Mouse (Mus musculus) lung, postnatal 0 days (tissue): ENCODE measurements around the gene Setd3. TPM values are rescaled to one million over a fixed set of nuclear protein-coding genes. Genes with fewer than 3 reads are reported as not detected.
"Not testable (repeated sequence)": the region's sequence is repeated elsewhere in the genome, so short reads cannot be mapped to it uniquely, and the experiment has no call there.

Experiments used
- ATAC-seq: fragments of 200-750 bp; cut with Nextera tagmentation; 2 replicates; pipeline ENCODE4 v1.8.0; 2017; ENCODE audit warnings: moderate library complexity
- DNase-seq: peaks from one replicate; pipeline ENCODE4 v3.0.0-alpha.2; 2016; ENCODE audit warnings: low spot score
- H3K27ac ChIP-seq: fragments of 300-500 bp; sonication (generic); 2 replicates; pipeline ENCODE4 v1.5.1; 2014; ENCODE audit warnings: antibody characterized with exemption, mild to moderate bottlenecking, low read length, mixed read lengths
- H3K27me3 ChIP-seq: fragments of 300-500 bp; sonication (generic); replicated peaks from 2 replicates; pipeline ENCODE4 v1.6.1; 2014; ENCODE audit warnings: low read length, mixed read lengths; ENCODE audit not compliant: insufficient read depth
- H3K36me3 ChIP-seq: fragments of 300-500 bp; sonication (generic); 2 replicates; pipeline ENCODE4 v1.6.1; 2014; ENCODE audit warnings: low read length, mixed read lengths; ENCODE audit not compliant: insufficient read depth
- H3K4me1 ChIP-seq: fragments of 300-500 bp; sonication (generic); 2 replicates; pipeline ENCODE4 v1.6.1; 2014; ENCODE audit warnings: antibody characterized with exemption, low read depth, low read length, mixed read lengths; ENCODE audit not compliant: insufficient read depth
- H3K4me2 ChIP-seq: fragments of 300-500 bp; sonication (generic); replicated peaks from 2 replicates; pipeline ENCODE4 v1.6.1; 2014; ENCODE audit warnings: low read depth, mild to moderate bottlenecking, low read length, moderate library complexity, mixed read lengths
- H3K4me3 ChIP-seq: fragments of 300-500 bp; sonication (generic); 2 replicates; pipeline ENCODE4 v1.5.1; 2014; ENCODE audit warnings: low read depth, low read length
- H3K9ac ChIP-seq: fragments of 300-500 bp; sonication (generic); replicated peaks from 2 replicates; pipeline ENCODE4 v1.6.1; 2014; ENCODE audit warnings: low read depth, mild to moderate bottlenecking
- H3K9me3 ChIP-seq: fragments of 300-500 bp; sonication (generic); 2 replicates; pipeline ENCODE4 v1.6.1; 2016; ENCODE audit warnings: low read length, mixed read lengths
- CTCF ChIP-seq: IDR thresholded peaks from 2 replicates; pipeline ENCODE4 v1.5.1; 2016; ENCODE audit warnings: antibody characterized with exemption, mild to moderate bottlenecking
- EP300 ChIP-seq: IDR thresholded peaks from 2 replicates; pipeline ENCODE4 v1.6.1; 2016; ENCODE audit warnings: antibody characterized with exemption, mild to moderate bottlenecking, control low read depth
- WGBS: fragments of 180-500 bp; shearing (Covaris S2); extraction: QIAGEN DNeasy Blood & Tissue Kit; methylation state at CpG from one replicate; pipeline ENCODE4 v1.1.7; 2014; 5-methylcytosine and 5-hydroxymethylcytosine counted together
- polyA plus RNA-seq: library from polyadenylated mRNA; unstranded; fragments of >200 nt; fragmentation: Nextera tagmentation; extraction: Ambion mirVana; gene quantifications from 2 replicates; pipeline ENCODE4 v1.2.1, GENCODE M21; 2015

Gene Setd3
- polyA plus RNA-seq, 1 experiment from 2014 or later = 60.3 TPM

DNA sequence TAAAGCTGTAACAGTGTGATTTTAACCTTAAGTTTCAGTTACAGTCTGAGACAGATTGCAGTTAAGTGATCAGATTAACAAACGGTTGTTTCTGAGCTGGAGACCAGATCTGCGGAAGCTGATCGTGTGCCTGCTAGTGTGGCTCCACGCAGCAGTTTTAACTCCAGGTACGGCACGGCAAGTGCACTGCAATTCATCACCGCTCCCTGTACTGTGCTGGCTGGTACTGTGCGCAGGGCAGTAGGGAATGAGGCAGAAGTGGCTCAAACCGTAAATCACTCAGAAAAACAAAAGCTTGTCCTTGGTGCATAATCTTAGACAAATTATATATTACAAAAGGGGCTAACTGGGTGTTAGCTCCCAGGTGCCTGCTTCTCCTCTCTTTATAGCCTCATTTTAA, 59.2 kb downstream of the Setd3 start:
- Histone ChIP-seq H3K4me1 (no peaks in the 10 kb centered on the region), H3K27ac (no peak overlapping the region), H3K36me3 (no peaks in the 10 kb centered on the region), H3K27me3 (no peaks in the 10 kb centered on the region), H3K9me3 (no peaks in the 10 kb centered on the region), H3K4me3 (no peak overlapping the region), H3K4me2 (no peak overlapping the region), H3K9ac (no peak overlapping the region)
- no peak for DNase-seq
- ATAC-seq = no peak
- TF ChIP-seq EP300 (no peak), CTCF (no peak)
- 77% methylated on average over 9 of the region's 9 CpGs for WGBS

GRCm38 (mm10) chr12:108118902-108119531, 60.1 kb downstream of the Setd3 start:
- DNase-seq (peak; percentile 65), ATAC-seq (peak; percentile 38; the same call in 1 of the 2 replicates)
- H3K27ac ChIP-seq = no peak overlapping the region
- TF ChIP-seq EP300 = no peak
- peak; percentile 0; the same call in 1 of the 2 replicates for TF ChIP-seq CTCF
- H3K9me3 ChIP-seq = no peaks in the 10 kb centered on the region
- H3K4me2 ChIP-seq = 0 out of 2 replicates have a peak overlapping the region, but pooled peaks have one; percentile 8
- H3K27me3 ChIP-seq = no peaks in the 10 kb centered on the region
- H3K4me1 ChIP-seq = no peaks in the 10 kb centered on the region
- H3K9ac ChIP-seq = no peak overlapping the region
- WGBS = 47% methylated on average over 19 of the region's 19 CpGs
- H3K4me3 ChIP-seq = no peak overlapping the region
- H3K36me3 ChIP-seq = no peaks in the 10 kb centered on the region

DNA sequence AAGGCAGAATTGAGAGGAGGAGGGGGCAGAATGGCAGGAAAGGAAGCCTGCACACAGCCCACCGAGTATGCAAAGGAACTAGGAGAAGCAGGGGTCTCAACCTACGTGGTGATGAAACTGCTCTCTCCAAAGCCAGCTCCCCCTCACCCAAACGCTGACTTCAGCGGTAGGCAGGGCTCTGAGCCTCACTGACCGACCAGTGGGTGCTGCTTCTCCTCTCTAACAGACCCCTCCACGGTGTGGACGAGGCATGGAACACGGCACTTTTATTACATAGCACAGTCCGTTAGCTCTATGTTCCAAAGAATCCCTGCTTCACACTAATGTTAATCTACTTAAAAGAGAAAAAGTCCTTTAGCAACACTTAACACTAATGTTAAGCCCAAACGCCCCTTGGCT, 60.6 kb downstream of the Setd3 start:
- ATAC-seq (0 out of 2 replicates have a peak, but pooled peaks have one; percentile 4), DNase-seq (no peak)
- WGBS = 49% methylated on average over 10 of the region's 10 CpGs
- H3K27me3 ChIP-seq = no peaks in the 10 kb centered on the region
- no peaks in the 10 kb centered on the region for H3K36me3 ChIP-seq
- H3K4me1 ChIP-seq = no peaks in the 10 kb centered on the region
- no peak for TF ChIP-seq EP300
- no peak for TF ChIP-seq CTCF
- H3K27ac ChIP-seq = no peak overlapping the region
- no peak overlapping the region for H3K9ac ChIP-seq
- no peak overlapping the region for H3K4me3 ChIP-seq
- H3K9me3 ChIP-seq = no peaks in the 10 kb centered on the region
- H3K4me2 ChIP-seq = 0 out of 2 replicates have a peak overlapping the region, but pooled peaks have one; percentile 8

DNA sequence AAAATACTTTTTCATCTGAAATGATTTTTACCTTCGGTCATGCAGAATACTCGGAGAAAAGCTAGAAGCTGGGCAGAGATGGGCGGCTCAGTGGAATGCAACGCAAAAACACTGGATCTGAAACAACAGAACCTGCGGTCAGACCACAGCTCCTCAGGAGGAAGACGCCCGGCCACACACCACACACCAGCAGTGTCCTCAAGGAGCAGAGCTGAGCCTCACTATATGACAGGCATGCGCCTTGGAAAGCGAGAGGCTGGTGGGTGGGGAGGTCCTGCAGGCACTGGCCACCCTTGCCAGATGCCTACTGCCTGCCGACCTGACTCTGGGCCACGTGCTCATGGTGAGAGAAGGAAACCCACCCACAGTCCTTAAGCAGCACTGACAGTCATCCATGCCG, 67.9 kb downstream of the Setd3 start:
- WGBS = 78% methylated on average over 12 of the region's 12 CpGs
- H3K9me3 ChIP-seq = no peaks in the 10 kb centered on the region
- no peak overlapping the region for H3K9ac ChIP-seq
- no peak for TF ChIP-seq CTCF
- TF ChIP-seq EP300 = no peak
- H3K4me3 ChIP-seq = no peak overlapping the region
- no peaks in the 10 kb centered on the region for H3K4me1 ChIP-seq
- no peaks in the 10 kb centered on the region for H3K27me3 ChIP-seq
- DNase-seq = no peak
- no peaks in the 10 kb centered on the region; the same call in 1 of the 2 replicates for H3K36me3 ChIP-seq
- H3K4me2 ChIP-seq = no peak overlapping the region
- no peak overlapping the region for H3K27ac ChIP-seq
- ATAC-seq = no peak

DNA sequence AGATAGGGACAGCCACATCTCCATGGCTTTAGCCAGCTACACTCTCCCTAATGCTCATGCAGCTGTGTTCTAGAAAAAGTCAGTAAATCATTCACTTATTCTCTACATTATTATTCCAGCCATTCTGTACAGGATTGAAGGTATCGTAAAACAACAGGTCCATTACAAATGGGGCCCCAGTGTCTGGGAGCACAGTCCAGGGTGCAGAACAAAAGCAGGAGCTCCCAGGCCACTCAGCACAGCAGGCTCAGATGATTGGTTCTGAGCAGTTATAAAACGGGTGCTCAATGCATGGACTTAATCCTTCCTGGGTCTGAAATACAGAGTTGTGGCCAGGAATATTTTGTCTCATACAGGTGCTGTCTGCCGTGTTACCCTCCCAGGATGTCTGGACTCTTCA, 68.4 kb downstream of the Setd3 start:
- DNase-seq (no peak), ATAC-seq (no peak)
- TF ChIP-seq CTCF (no peak), EP300 (no peak)
- no peaks in the 10 kb centered on the region for H3K9me3 ChIP-seq
- H3K4me1 ChIP-seq = no peaks in the 10 kb centered on the region
- no peak overlapping the region for H3K4me2 ChIP-seq
- no peaks in the 10 kb centered on the region for H3K27me3 ChIP-seq
- H3K36me3 ChIP-seq = no peaks in the 10 kb centered on the region; the same call in 1 of the 2 replicates
- H3K27ac ChIP-seq = no peak overlapping the region
- WGBS = 90% methylated on average over 3 of the region's 3 CpGs
- no peak overlapping the region for H3K4me3 ChIP-seq
- H3K9ac ChIP-seq = no peak overlapping the region

- no peaks in the 10 kb centered on the region for H3K4me1 ChIP-seq
- H3K27ac ChIP-seq = no peak overlapping the region
- no peak overlapping the region for H3K4me3 ChIP-seq
- H3K9me3 ChIP-seq = no peaks in the 10 kb centered on the region
- 71% methylated on average over 4 of the region's 4 CpGs for WGBS
- H3K4me2 ChIP-seq = no peak overlapping the region
- H3K9ac ChIP-seq = no peak overlapping the region
- TF ChIP-seq EP300 = no peak
- ATAC-seq (no peak), DNase-seq (no peak)
- no peaks in the 10 kb centered on the region for H3K27me3 ChIP-seq
- no peaks in the 10 kb centered on the region; the same call in 1 of the 2 replicates for H3K36me3 ChIP-seq
Observed at GRCm38 (mm10) chr12:108109732-108110131, 69.4 kb downstream of the Setd3 start.

GRCm38 (mm10) chr12:108108591-108108990, 70.5 kb downstream of the Setd3 start:
- not testable (repeated sequence) for H3K4me1 ChIP-seq, H3K9ac ChIP-seq, H3K9me3 ChIP-seq, ATAC-seq, H3K4me2 ChIP-seq, H3K27ac ChIP-seq, DNase-seq, H3K27me3 ChIP-seq, H3K4me3 ChIP-seq, H3K36me3 ChIP-seq
- 56% methylated on average over 7 of the region's 7 CpGs for WGBS
